Mouse (Mus musculus): Measurements from ENCODE around the gene Myom1.

Gene Myom1

GRCm38 (mm10) chr17:70992662-70993061 is 9.8 kb upstream of the Myom1 start:
- no peak for DNase-seq

GRCm38 (mm10) chr17:70993385-70993807 is 9.0 kb upstream of the Myom1 start:
- no peak for DNase-seq

- DNase-seq, result no peak
Observed at GRCm38 (mm10) chr17:70994671-70995070, 7.8 kb upstream of the Myom1 start.

GRCm38 (mm10) chr17:70995551-70995950 is 6.9 kb upstream of the Myom1 start:
- DNase-seq, result no peak

- DNase-seq, result no peak
Observed at GRCm38 (mm10) chr17:70997836-70998235, 4.6 kb upstream of the Myom1 start.

- no peak for DNase-seq
Observed at GRCm38 (mm10) chr17:70998400-70998975, 3.9 kb upstream of the Myom1 start.

GRCm38 (mm10) chr17:70999187-70999586 is 3.2 kb upstream of the Myom1 start:
- no peak for DNase-seq

- DNase-seq, result no peak
Observed at GRCm38 (mm10) chr17:71000255-71000654, 2.2 kb upstream of the Myom1 start.

GRCm38 (mm10) chr17:71001067-71001466 is 1.4 kb upstream of the Myom1 start:
- DNase-seq, result no peak

- DNase-seq, result peak; percentile 36
Observed at GRCm38 (mm10) chr17:71001699-71002080, 743 bp upstream of the Myom1 start.

- DNase-seq, result no peak
Observed at GRCm38 (mm10) chr17:71002744-71003094, 286 bp downstream of the Myom1 start, which contains the start of gene Myl12a. Gene Myl12a, minus strand, starts transcription at chr17:71002878.

GRCm38 (mm10) chr17:71003112-71003511 is 679 bp downstream of the Myom1 start:
- no peak for DNase-seq

GRCm38 (mm10) chr17:71003721-71004120 is 1.3 kb downstream of the Myom1 start:
- DNase-seq, result no peak

- no peak for DNase-seq
Observed at GRCm38 (mm10) chr17:71004186-71004960, 1.9 kb downstream of the Myom1 start.

- DNase-seq, result no peak
Observed at GRCm38 (mm10) chr17:71006976-71007375, 4.5 kb downstream of the Myom1 start.

- DNase-seq, result no peak
Observed at GRCm38 (mm10) chr17:71008676-71009075, 6.2 kb downstream of the Myom1 start.

GRCm38 (mm10) chr17:71009751-71010150 is 7.3 kb downstream of the Myom1 start:
- DNase-seq, result no peak

GRCm38 (mm10) chr17:71010646-71011242 is 8.3 kb downstream of the Myom1 start:
- DNase-seq, result no peak

GRCm38 (mm10) chr17:71011931-71012662 is 9.7 kb downstream of the Myom1 start:
- no peak for DNase-seq

GRCm38 (mm10) chr17:71013105-71013504 is 10.7 kb downstream of the Myom1 start:
- DNase-seq, result no peak

GRCm38 (mm10) chr17:71014911-71015310 is 12.5 kb downstream of the Myom1 start:
- no peak for DNase-seq

GRCm38 (mm10) chr17:71017457-71017998 is 15.1 kb downstream of the Myom1 start:
- no peak for DNase-seq

- no peak for DNase-seq
Observed at GRCm38 (mm10) chr17:71018151-71018550, 15.7 kb downstream of the Myom1 start.

Data from right cerebral cortex, postnatal 4 days (tissue).